Mouse (Mus musculus) lung, adult 2 months (tissue): ENCODE results near the gene Plekha4.

Experiments used
- CTCF ChIP-seq: fragments of 200-500 bp; IDR thresholded peaks from 2 replicates; pipeline ENCODE4 v1.5.1; 2011; ENCODE audit warnings: mild to moderate bottlenecking, low read length, control low read depth; ENCODE audit not compliant: insufficient read depth
- POLR2A ChIP-seq: fragments of 200-500 bp; IDR thresholded peaks from 2 replicates; pipeline ENCODE4 v1.6.1; 2011; ENCODE audit warnings: low read depth, mild to moderate bottlenecking, control low read depth, low read length, borderline replicate concordance; ENCODE audit errors: extremely low read depth

GRCm38 (mm10) chr7:45486158-45486557 lies 40.0 kb upstream of the Plekha4 start:
- TF ChIP-seq POLR2A: no peak
- TF ChIP-seq CTCF: no peak
